Mouse (Mus musculus): ENCODE results near the gene Gm10320.

Gm10320 gene

GRCm38 (mm10) chr13:98502813-98503341 lies 11.1 kb upstream of the Gm10320 start:
- no peak for DNase-seq

- DNase-seq, result no peak
Observed at GRCm38 (mm10) chr13:98502236-98502812, 10.5 kb upstream of the Gm10320 start.

- DNase-seq, result no peak
Observed at GRCm38 (mm10) chr13:98501321-98501720, 9.5 kb upstream of the Gm10320 start.

GRCm38 (mm10) chr13:98500471-98501125 lies 8.8 kb upstream of the Gm10320 start:
- DNase-seq, result no peak

- no peak for DNase-seq
Observed at GRCm38 (mm10) chr13:98498561-98498960, 6.8 kb upstream of the Gm10320 start.

- DNase-seq, result no peak
Observed at GRCm38 (mm10) chr13:98498080-98498479, 6.3 kb upstream of the Gm10320 start.

GRCm38 (mm10) chr13:98496917-98497870 lies 5.4 kb upstream of the Gm10320 start:
- DNase-seq, result peak; percentile 73

- DNase-seq, result no peak
Observed at GRCm38 (mm10) chr13:98494492-98495064, 2.8 kb upstream of the Gm10320 start.

- no peak for DNase-seq
Observed at GRCm38 (mm10) chr13:98492569-98493255, 911 bp upstream of the Gm10320 start.

- DNase-seq, result no peak
Observed at GRCm38 (mm10) chr13:98486726-98487125, 5.1 kb downstream of the Gm10320 start.

- no peak for DNase-seq
Observed at GRCm38 (mm10) chr13:98486161-98486560, 5.6 kb downstream of the Gm10320 start.

- no peak for DNase-seq
Observed at GRCm38 (mm10) chr13:98485440-98485839, 6.4 kb downstream of the Gm10320 start.

GRCm38 (mm10) chr13:98477991-98478390 lies 13.8 kb downstream of the Gm10320 start:
- no peak for DNase-seq

GRCm38 (mm10) chr13:98476839-98477495 lies 14.8 kb downstream of the Gm10320 start:
- DNase-seq, result no peak

GRCm38 (mm10) chr13:98476175-98476838 lies 15.5 kb downstream of the Gm10320 start:
- DNase-seq, result no peak

- no peak for DNase-seq
Observed at GRCm38 (mm10) chr13:98475681-98476080, 16.1 kb downstream of the Gm10320 start.

GRCm38 (mm10) chr13:98473034-98473433 lies 18.8 kb downstream of the Gm10320 start:
- no peak for DNase-seq

- no peak for DNase-seq
Observed at GRCm38 (mm10) chr13:98471756-98472155, 20.0 kb downstream of the Gm10320 start.

- DNase-seq, result no peak
Observed at GRCm38 (mm10) chr13:98470321-98470720, 21.5 kb downstream of the Gm10320 start.

GRCm38 (mm10) chr13:98469916-98470315 lies 21.9 kb downstream of the Gm10320 start:
- DNase-seq, result no peak

GRCm38 (mm10) chr13:98461467-98461866 lies 30.3 kb downstream of the Gm10320 start:
- DNase-seq, result peak; percentile 6
